Mouse (Mus musculus): ENCODE data around the gene Chd3. TPM values are rescaled to one million over a fixed set of nuclear protein-coding genes. Genes with fewer than 3 reads are reported as not detected.

Gene Chd3
- polyA plus RNA-seq, 1 experiment from 2014 or later = 88.3 TPM

- H3K9me3 ChIP-seq (replicated peaks) = no peaks in the 10 kb centered on the region
- H3K4me1 ChIP-seq = 0 out of 2 replicates have a peak, but pooled peaks cover 3% of the 10 kb centered on the region
- no peak overlapping the region for H3K4me3 ChIP-seq (replicated peaks)
- peaks cover 98% of the 10 kb centered on the region for H3K36me3 ChIP-seq
- H3K9ac ChIP-seq = no peak overlapping the region
- 91% methylated on average over 5 of the region's 5 CpGs for WGBS
- H3K27ac ChIP-seq (replicated peaks) = no peak overlapping the region
- no peaks in the 10 kb centered on the region for H3K27me3 ChIP-seq
- no peak for ATAC-seq (ENCODE audit: insufficient number of reproducible peaks, low FRiP score, low TSS enrichment, low read depth)
- H3K4me2 ChIP-seq (replicated peaks) = no peak overlapping the region
Measured at GRCm38 (mm10) chr11:69356544-69356943, 12.7 kb downstream of the Chd3 start.

DNA sequence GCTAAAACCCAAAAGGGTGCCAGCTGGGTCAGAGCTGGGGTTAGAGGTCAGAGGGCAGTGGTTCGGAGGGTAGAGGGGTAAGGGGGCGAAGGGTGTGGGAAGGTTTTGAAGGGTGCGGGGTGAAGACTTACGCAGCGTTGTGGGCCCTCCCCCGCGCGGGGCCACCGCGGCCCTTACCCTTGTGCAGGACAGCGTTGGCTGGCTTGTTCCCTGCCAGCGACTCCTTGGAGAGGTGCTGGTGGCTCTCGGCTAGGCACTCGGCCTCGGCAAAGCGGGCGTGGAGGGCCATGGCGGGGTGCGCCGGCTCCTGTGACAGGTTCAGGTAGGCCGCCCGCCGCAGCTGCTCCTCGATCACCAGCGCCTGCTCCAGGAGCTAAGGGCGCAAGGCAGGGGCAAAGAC, 22.8 kb downstream of the Chd3 start:
- no peak overlapping the region for H3K9ac ChIP-seq
- no peak overlapping the region for H3K4me2 ChIP-seq (replicated peaks)
- H3K36me3 ChIP-seq = peaks cover 87% of the 10 kb centered on the region
- ATAC-seq (ENCODE audit: insufficient number of reproducible peaks, low FRiP score, low TSS enrichment, low read depth) = no peak
- H3K27me3 ChIP-seq = no peaks in the 10 kb centered on the region
- peaks cover 2% of the 10 kb centered on the region for H3K4me1 ChIP-seq
- H3K27ac ChIP-seq (replicated peaks) = no peak overlapping the region
- no peak overlapping the region for H3K4me3 ChIP-seq (replicated peaks)
- WGBS = 86% methylated on average over 26 of the region's 26 CpGs
- no peaks in the 10 kb centered on the region for H3K9me3 ChIP-seq (replicated peaks)

- H3K9me3 ChIP-seq (replicated peaks) = no peaks in the 10 kb centered on the region
- H3K9ac ChIP-seq = peak within 1 kb of the TSS; percentile 58
- H3K36me3 ChIP-seq = peaks cover 27% of the 10 kb centered on the region
- ATAC-seq (ENCODE audit: insufficient number of reproducible peaks, low FRiP score, low TSS enrichment, low read depth) = peak; percentile 88
- peak within 1 kb of the TSS; percentile 95 for H3K4me2 ChIP-seq (replicated peaks)
- peak within 1 kb of the TSS; percentile 90 for H3K27ac ChIP-seq (replicated peaks)
- H3K4me3 ChIP-seq (replicated peaks) = peak within 1 kb of the TSS; percentile 68
- peaks cover 22% of the 10 kb centered on the region for H3K4me1 ChIP-seq
- WGBS = 1% methylated on average over 99 of the region's 99 CpGs
- H3K27me3 ChIP-seq = no peaks in the 10 kb centered on the region
Measured at GRCm38 (mm10) chr11:69340161-69341131, 28.8 kb downstream of the Chd3 start, which contains the start of gene Rnf227. Gene Rnf227, plus strand, starts transcription at chr11:69340461.

DNA sequence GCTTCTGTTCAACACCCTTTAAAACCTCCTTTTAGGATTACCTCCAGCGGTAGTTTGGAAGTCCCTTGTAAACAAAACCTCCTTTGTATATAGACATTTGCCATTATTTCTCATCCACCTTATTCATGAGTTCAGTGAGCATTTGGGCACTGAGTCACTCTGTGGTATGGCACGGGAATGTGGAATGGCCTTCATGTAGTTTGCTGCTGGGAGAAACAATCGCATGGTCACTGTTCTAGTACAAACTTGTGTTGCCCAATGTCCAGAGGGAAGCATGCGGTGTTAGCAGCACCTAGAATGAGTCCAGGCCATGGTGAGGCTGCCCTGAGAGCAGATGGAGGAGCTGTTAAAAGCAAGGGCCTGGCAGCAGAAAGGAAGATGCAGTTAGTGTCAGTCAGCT, 34.4 kb downstream of the Chd3 start:
- Histone ChIP-seq H3K27me3 (no peaks in the 10 kb centered on the region), H3K27ac (replicated peaks) (no peak overlapping the region), H3K9me3 (replicated peaks) (no peaks in the 10 kb centered on the region), H3K4me3 (replicated peaks) (no peak overlapping the region), H3K4me1 (peaks cover 26% of the 10 kb centered on the region), H3K36me3 (no peaks in the 10 kb centered on the region), H3K4me2 (replicated peaks) (no peak overlapping the region), H3K9ac (no peak overlapping the region)
- 66% methylated on average over 4 of the region's 4 CpGs for WGBS
- ATAC-seq (ENCODE audit: insufficient number of reproducible peaks, low FRiP score, low TSS enrichment, low read depth) = no peak

DNA sequence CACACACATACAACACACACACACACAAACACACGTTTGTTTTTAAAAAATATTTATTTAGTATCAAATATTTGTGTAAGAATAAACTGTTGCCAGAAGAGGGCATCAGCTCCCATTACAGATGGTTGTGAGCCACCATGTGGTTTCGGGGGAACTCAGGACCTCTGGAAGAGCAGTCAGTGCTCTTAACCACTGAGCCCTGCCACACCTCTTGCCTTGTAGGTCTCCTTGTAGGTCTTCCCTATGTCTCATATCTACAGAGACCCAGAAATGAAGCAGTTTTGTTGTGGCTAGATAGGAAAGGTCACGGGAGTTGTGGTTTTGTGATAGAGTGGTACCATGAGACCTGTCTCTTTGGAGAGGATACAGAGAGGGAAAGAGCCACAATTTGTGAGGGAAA, 35.3 kb downstream of the Chd3 start:
- peaks cover 3% of the 10 kb centered on the region; the same call in 1 of the 2 replicates for H3K27me3 ChIP-seq
- H3K4me1 ChIP-seq = peaks cover 23% of the 10 kb centered on the region
- no peaks in the 10 kb centered on the region for H3K36me3 ChIP-seq
- H3K9me3 ChIP-seq (replicated peaks) = no peaks in the 10 kb centered on the region
- H3K9ac ChIP-seq = no peak overlapping the region
- WGBS = 56% methylated on average over 3 of the region's 3 CpGs
- no peak overlapping the region for H3K4me2 ChIP-seq (replicated peaks)
- no peak overlapping the region for H3K4me3 ChIP-seq (replicated peaks)
- H3K27ac ChIP-seq (replicated peaks) = no peak overlapping the region
- no peak for ATAC-seq (ENCODE audit: insufficient number of reproducible peaks, low FRiP score, low TSS enrichment, low read depth)

DNA sequence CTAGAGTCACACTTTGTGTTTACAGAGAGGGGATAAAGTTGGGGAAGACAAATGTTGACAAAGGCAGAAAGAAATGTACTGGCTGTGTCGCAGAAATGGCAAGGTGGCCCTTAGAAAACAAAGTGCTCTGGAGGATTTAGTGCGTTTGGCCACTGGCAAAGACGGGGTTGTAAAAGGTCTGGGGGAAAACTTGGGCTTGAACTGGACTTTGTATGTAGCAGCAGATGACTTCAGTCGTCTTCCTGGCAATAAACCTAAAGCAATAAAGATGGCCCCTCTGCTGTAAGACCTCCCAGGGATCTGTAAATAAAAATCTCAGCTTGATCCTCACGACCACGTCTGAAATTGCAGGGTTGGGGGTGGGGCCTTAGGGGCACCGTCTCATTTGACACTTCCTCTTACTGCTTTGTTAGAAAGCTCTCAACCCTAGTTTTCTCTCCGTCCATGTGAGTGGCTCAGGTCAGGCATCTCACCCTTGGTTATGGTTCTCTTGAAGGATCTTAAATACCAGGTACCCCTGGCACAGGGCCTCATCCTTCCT, 36.4 kb downstream of the Chd3 start:
- Histone ChIP-seq H3K4me2 (replicated peaks) (peak overlapping the region; percentile 61), H3K9ac (0 out of 2 replicates have a peak overlapping the region, but pooled peaks have one; percentile 45)

DNA sequence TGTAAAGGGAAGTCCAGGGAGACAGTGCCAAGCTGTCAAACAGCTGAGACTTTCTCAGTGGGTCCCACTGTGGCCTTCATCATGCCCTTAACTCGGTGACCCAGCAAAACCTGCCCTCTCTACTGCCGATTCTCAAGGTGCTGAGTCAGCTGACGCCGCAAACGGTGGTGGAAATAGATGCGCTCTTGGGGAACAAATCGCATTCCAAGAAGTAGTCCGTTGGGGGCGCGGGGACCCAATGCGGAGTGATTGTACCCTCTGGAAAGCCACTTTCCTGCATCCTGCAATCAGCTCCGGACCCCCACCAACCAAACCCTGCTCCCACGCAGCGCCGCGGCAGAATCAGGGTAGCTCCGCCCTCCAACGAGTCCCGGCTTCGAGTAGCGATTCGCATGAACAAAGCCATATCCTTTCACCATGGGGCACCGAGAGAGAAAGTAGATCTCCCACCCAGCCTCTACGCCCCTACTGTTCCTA, 37.2 kb downstream of the Chd3 start:
- Histone ChIP-seq H3K4me3 (replicated peaks) (peak overlapping the region; percentile 58), H3K27me3 (peaks cover 16% of the 10 kb centered on the region), H3K9me3 (replicated peaks) (no peaks in the 10 kb centered on the region), H3K27ac (replicated peaks) (peak overlapping the region; percentile 79), H3K4me2 (replicated peaks) (peak overlapping the region; percentile 61), H3K4me1 (peaks cover 25% of the 10 kb centered on the region), H3K9ac (peak overlapping the region; percentile 45), H3K36me3 (no peaks in the 10 kb centered on the region)
- 2% methylated on average over 24 of the region's 24 CpGs for WGBS
- ATAC-seq (ENCODE audit: insufficient number of reproducible peaks, low FRiP score, low TSS enrichment, low read depth) = peak; percentile 77; the same call in 1 of the 2 replicates

More for the DNA sequence above, 36.4 kb downstream of the Chd3 start:
- H3K9me3 ChIP-seq (replicated peaks) = no peaks in the 10 kb centered on the region
- H3K36me3 ChIP-seq = no peaks in the 10 kb centered on the region
- H3K27me3 ChIP-seq = peaks cover 8% of the 10 kb centered on the region
- no peak overlapping the region; the same call in 1 of the 2 replicates for H3K27ac ChIP-seq (replicated peaks)
- WGBS = 36% methylated on average over 8 of the region's 8 CpGs
- peaks cover 23% of the 10 kb centered on the region for H3K4me1 ChIP-seq
- no peak for ATAC-seq (ENCODE audit: insufficient number of reproducible peaks, low FRiP score, low TSS enrichment, low read depth)
- H3K4me3 ChIP-seq (replicated peaks) = no peak overlapping the region; the same call in 1 of the 2 replicates

GRCm38 (mm10) chr11:69331152-69331551, 38.1 kb downstream of the Chd3 start:
- no peak overlapping the region for H3K9ac ChIP-seq
- H3K4me3 ChIP-seq (replicated peaks) = peak overlapping the region; percentile 58; the same call in 1 of the 2 replicates
- WGBS = 89% methylated on average over 6 of the region's 6 CpGs
- peaks cover 32% of the 10 kb centered on the region for H3K4me1 ChIP-seq
- H3K27ac ChIP-seq (replicated peaks) = 0 out of 2 replicates have a peak overlapping the region, but pooled peaks have one; percentile 79
- no peaks in the 10 kb centered on the region for H3K36me3 ChIP-seq
- H3K4me2 ChIP-seq (replicated peaks) = peak overlapping the region; percentile 61; the same call in 1 of the 2 replicates
- H3K9me3 ChIP-seq (replicated peaks) = no peaks in the 10 kb centered on the region
- no peak for ATAC-seq (ENCODE audit: insufficient number of reproducible peaks, low FRiP score, low TSS enrichment, low read depth)
- peaks cover 22% of the 10 kb centered on the region for H3K27me3 ChIP-seq

DNA sequence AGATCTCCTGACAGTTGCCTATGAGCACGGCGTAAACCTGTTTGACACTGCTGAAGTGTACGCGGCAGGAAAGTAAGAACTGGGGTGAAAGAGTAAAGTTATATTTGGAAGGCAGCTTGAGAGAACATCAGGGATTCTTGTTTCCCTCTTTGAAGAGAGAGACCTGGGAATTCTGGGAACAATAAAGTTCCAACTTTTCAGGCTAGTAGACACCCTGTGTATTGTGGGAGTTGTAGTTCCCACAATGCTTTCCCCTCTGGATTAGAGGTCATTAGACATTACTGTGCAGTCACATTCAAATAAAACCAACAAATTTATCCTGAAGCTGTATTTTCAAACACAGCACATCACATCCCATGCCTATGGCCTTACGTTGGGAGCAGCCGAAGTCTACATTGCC, 40.7 kb downstream of the Chd3 start:
- peaks cover 22% of the 10 kb centered on the region for H3K27me3 ChIP-seq
- H3K27ac ChIP-seq (replicated peaks) = no peak overlapping the region
- H3K9ac ChIP-seq = no peak overlapping the region
- H3K4me3 ChIP-seq (replicated peaks) = no peak overlapping the region
- no peaks in the 10 kb centered on the region for H3K9me3 ChIP-seq (replicated peaks)
- H3K36me3 ChIP-seq = no peaks in the 10 kb centered on the region
- no peak for ATAC-seq (ENCODE audit: insufficient number of reproducible peaks, low FRiP score, low TSS enrichment, low read depth)
- peaks cover 49% of the 10 kb centered on the region for H3K4me1 ChIP-seq
- no peak overlapping the region for H3K4me2 ChIP-seq (replicated peaks)
- 93% methylated on average over 6 of the region's 6 CpGs for WGBS

DNA sequence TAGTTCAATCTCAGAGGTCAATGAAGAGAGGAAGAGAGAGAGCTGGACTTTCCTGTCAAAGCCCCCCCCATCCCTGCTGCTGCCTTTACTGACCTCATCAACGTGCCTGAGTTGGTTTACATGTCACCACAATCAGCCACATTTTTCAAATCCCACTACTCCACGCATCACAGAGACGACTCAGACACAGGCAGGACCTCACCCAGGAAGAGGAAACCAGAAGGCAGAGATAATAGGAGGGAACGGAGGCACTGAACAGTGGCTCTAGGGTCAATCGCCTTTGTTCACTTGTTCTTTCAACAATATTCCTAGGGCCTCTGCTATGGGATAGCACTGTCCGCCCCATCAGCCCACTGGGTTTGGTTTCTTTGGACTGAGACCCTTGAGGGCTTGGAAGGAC, 41.6 kb downstream of the Chd3 start:
- no peak overlapping the region for H3K27ac ChIP-seq (replicated peaks)
- no peak overlapping the region; the same call in 1 of the 2 replicates for H3K9ac ChIP-seq
- peaks cover 48% of the 10 kb centered on the region for H3K4me1 ChIP-seq
- no peaks in the 10 kb centered on the region for H3K36me3 ChIP-seq
- WGBS = 53% methylated on average over 6 of the region's 6 CpGs
- no peak overlapping the region for H3K4me3 ChIP-seq (replicated peaks)
- no peak overlapping the region for H3K4me2 ChIP-seq (replicated peaks)
- peaks cover 22% of the 10 kb centered on the region for H3K27me3 ChIP-seq
- no peaks in the 10 kb centered on the region for H3K9me3 ChIP-seq (replicated peaks)
- no peak for ATAC-seq (ENCODE audit: insufficient number of reproducible peaks, low FRiP score, low TSS enrichment, low read depth)

- no peak overlapping the region for H3K9ac ChIP-seq
- peaks cover 48% of the 10 kb centered on the region for H3K4me1 ChIP-seq
- H3K4me3 ChIP-seq (replicated peaks) = peak overlapping the region; percentile 51
- WGBS = 13% methylated on average over 9 of the region's 9 CpGs
- H3K4me2 ChIP-seq (replicated peaks) = peak overlapping the region; percentile 89
- ATAC-seq (ENCODE audit: insufficient number of reproducible peaks, low FRiP score, low TSS enrichment, low read depth) = no peak
- H3K27ac ChIP-seq (replicated peaks) = no peak overlapping the region
- H3K36me3 ChIP-seq = no peaks in the 10 kb centered on the region
- H3K9me3 ChIP-seq (replicated peaks) = no peaks in the 10 kb centered on the region
- peaks cover 22% of the 10 kb centered on the region for H3K27me3 ChIP-seq
Measured at GRCm38 (mm10) chr11:69327157-69327442, 42.1 kb downstream of the Chd3 start.
